Mouse (Mus musculus) midbrain, embryonic 11.5 days (tissue): ENCODE results near the gene Slc25a25. TPM values are rescaled to one million over a fixed set of nuclear protein-coding genes. Genes with fewer than 3 reads are reported as not detected.

ENCODE experiments used
- ATAC-seq: fragments of 200-750 bp; cut with Nextera tagmentation; 2 replicates; pipeline ENCODE4 v1.8.0; 2017; ENCODE audit warnings: moderate TSS enrichment, moderate library complexity; ENCODE audit not compliant: low FRiP score
- DNase-seq: peaks from one replicate; pipeline ENCODE4 v3.0.0; 2015; ENCODE audit warnings: low spot score; ENCODE audit errors: missing footprints
- H3K27ac ChIP-seq: fragments of 300-500 bp; sonication (generic); 2 replicates; pipeline ENCODE4 v1.5.1; 2014; ENCODE audit warnings: low read depth, low read length
- H3K27me3 ChIP-seq: fragments of 300-500 bp; sonication (generic); 2 replicates; pipeline ENCODE4 v1.6.1; 2014; ENCODE audit warnings: mild to moderate bottlenecking, low read length, moderate library complexity, mixed read lengths; ENCODE audit not compliant: control insufficient read depth, insufficient read depth
- H3K36me3 ChIP-seq: fragments of 300-500 bp; sonication (generic); 2 replicates; pipeline ENCODE4 v1.6.1; 2014; ENCODE audit warnings: mild to moderate bottlenecking, low read length, moderate library complexity, mixed read lengths; ENCODE audit not compliant: control insufficient read depth, insufficient read depth
- H3K4me1 ChIP-seq: fragments of 300-500 bp; sonication (generic); 2 replicates; pipeline ENCODE4 v1.6.1; 2014; ENCODE audit warnings: low read length; ENCODE audit not compliant: control insufficient read depth, insufficient read depth
- H3K4me2 ChIP-seq: fragments of 300-500 bp; sonication (generic); 2 replicates; pipeline ENCODE4 v1.6.1; 2014; ENCODE audit warnings: mild to moderate bottlenecking, moderate library complexity
- H3K4me3 ChIP-seq: fragments of 300-500 bp; sonication (generic); 2 replicates; pipeline ENCODE4 v1.5.1; 2014; ENCODE audit warnings: low read depth, low read length
- H3K9ac ChIP-seq: fragments of 300-500 bp; sonication (generic); 2 replicates; pipeline ENCODE4 v1.6.1; 2014; ENCODE audit warnings: low read length
- H3K9me3 ChIP-seq: fragments of 300-500 bp; sonication (generic); 2 replicates; pipeline ENCODE4 v1.6.1; 2016; ENCODE audit warnings: low read length; ENCODE audit not compliant: control insufficient read depth
- WGBS: fragments of 180-500 bp; shearing (Covaris S2); extraction: QIAGEN DNeasy Blood & Tissue Kit; methylation state at CpG from one replicate; pipeline ENCODE4 v1.1.7; 2014; 5-methylcytosine and 5-hydroxymethylcytosine counted together
- polyA plus RNA-seq: library from polyadenylated mRNA; unstranded; fragments of >200 nt; fragmentation: Nextera tagmentation; extraction: Ambion mirVana; gene quantifications from 2 replicates; pipeline ENCODE4 v1.2.1, GENCODE M21; 2014

The Slc25a25 gene
- polyA plus RNA-seq, 1 experiment from 2014 or later = 20.4 TPM

GRCm38 (mm10) chr2:32471001-32471680, 19.9 kb upstream of the Slc25a25 start:
- no peaks in the 10 kb centered on the region for H3K4me1 ChIP-seq
- no peak overlapping the region for H3K4me3 ChIP-seq
- WGBS = 86% methylated on average over 6 of the region's 6 CpGs
- H3K27me3 ChIP-seq = no peaks in the 10 kb centered on the region
- no peaks in the 10 kb centered on the region for H3K9me3 ChIP-seq
- H3K4me2 ChIP-seq = no peak overlapping the region
- H3K36me3 ChIP-seq = no peaks in the 10 kb centered on the region
- H3K27ac ChIP-seq = no peak overlapping the region
- DNase-seq = peak; percentile 65
- no peak overlapping the region for H3K9ac ChIP-seq
- ATAC-seq = no peak

GRCm38 (mm10) chr2:32464212-32464891, 13.1 kb upstream of the Slc25a25 start:
- no peak overlapping the region for H3K27ac ChIP-seq
- no peak overlapping the region for H3K9ac ChIP-seq
- DNase-seq = no peak
- no peak overlapping the region for H3K4me3 ChIP-seq
- no peak for ATAC-seq
- no peaks in the 10 kb centered on the region for H3K27me3 ChIP-seq
- no peaks in the 10 kb centered on the region for H3K36me3 ChIP-seq
- WGBS = 87% methylated on average over 6 of the region's 6 CpGs
- no peaks in the 10 kb centered on the region for H3K9me3 ChIP-seq
- no peaks in the 10 kb centered on the region for H3K4me1 ChIP-seq
- H3K4me2 ChIP-seq = no peak overlapping the region

GRCm38 (mm10) chr2:32463773-32464172, 12.5 kb upstream of the Slc25a25 start:
- H3K27me3 ChIP-seq = no peaks in the 10 kb centered on the region
- H3K27ac ChIP-seq = no peak overlapping the region
- no peak overlapping the region for H3K4me3 ChIP-seq
- ATAC-seq (no peak), DNase-seq (no peak)
- no peaks in the 10 kb centered on the region for H3K36me3 ChIP-seq
- WGBS = 74% methylated on average over 2 of the region's 2 CpGs
- H3K4me2 ChIP-seq = no peak overlapping the region
- H3K4me1 ChIP-seq = no peaks in the 10 kb centered on the region
- H3K9me3 ChIP-seq = no peaks in the 10 kb centered on the region
- no peak overlapping the region for H3K9ac ChIP-seq

GRCm38 (mm10) chr2:32459657-32460056, 8.4 kb upstream of the Slc25a25 start:
- Histone ChIP-seq H3K4me2 (no peak overlapping the region), H3K4me3 (no peak overlapping the region), H3K4me1 (no peaks in the 10 kb centered on the region), H3K9ac (no peak overlapping the region), H3K9me3 (no peaks in the 10 kb centered on the region), H3K36me3 (no peaks in the 10 kb centered on the region), H3K27me3 (no peaks in the 10 kb centered on the region), H3K27ac (no peak overlapping the region)
- WGBS = 97% methylated on average over 2 of the region's 2 CpGs
- ATAC-seq (no peak), DNase-seq (no peak)

- Histone ChIP-seq H3K4me2 (no peak overlapping the region), H3K9me3 (no peaks in the 10 kb centered on the region), H3K27ac (no peak overlapping the region), H3K4me1 (no peaks in the 10 kb centered on the region), H3K4me3 (no peak overlapping the region), H3K9ac (no peak overlapping the region), H3K27me3 (no peaks in the 10 kb centered on the region), H3K36me3 (no peaks in the 10 kb centered on the region)
- ATAC-seq = no peak
- no peak for DNase-seq
- WGBS = 89% methylated on average over 2 of the region's 2 CpGs
These were observed 7.1 kb upstream of the Slc25a25 start for GRCm38 (mm10) chr2:32458300-32458699.

GRCm38 (mm10) chr2:32455101-32455500, 3.9 kb upstream of the Slc25a25 start:
- Histone ChIP-seq H3K4me2 (no peak overlapping the region), H3K9ac (no peak overlapping the region), H3K27ac (no peak overlapping the region), H3K27me3 (no peaks in the 10 kb centered on the region), H3K4me1 (peaks cover 13% of the 10 kb centered on the region), H3K9me3 (no peaks in the 10 kb centered on the region), H3K36me3 (no peaks in the 10 kb centered on the region), H3K4me3 (no peak overlapping the region)
- ATAC-seq (no peak), DNase-seq (no peak)
- WGBS = 91% methylated on average over 8 of the region's 8 CpGs

- Histone ChIP-seq H3K36me3 (no peaks in the 10 kb centered on the region), H3K27ac (no peak overlapping the region), H3K27me3 (no peaks in the 10 kb centered on the region), H3K9me3 (no peaks in the 10 kb centered on the region), H3K4me2 (no peak overlapping the region), H3K4me1 (peaks cover 13% of the 10 kb centered on the region), H3K4me3 (no peak overlapping the region), H3K9ac (no peak overlapping the region)
- 90% methylated on average over 10 of the region's 10 CpGs for WGBS
- ATAC-seq = no peak
- no peak for DNase-seq
These were observed 3.4 kb upstream of the Slc25a25 start for GRCm38 (mm10) chr2:32454633-32455032.

GRCm38 (mm10) chr2:32453641-32454303, 2.5 kb upstream of the Slc25a25 start:
- Histone ChIP-seq H3K9me3 (no peaks in the 10 kb centered on the region), H3K9ac (no peak overlapping the region), H3K27ac (no peak overlapping the region), H3K27me3 (no peaks in the 10 kb centered on the region), H3K36me3 (no peaks in the 10 kb centered on the region), H3K4me2 (no peak overlapping the region), H3K4me3 (no peak overlapping the region), H3K4me1 (peaks cover 13% of the 10 kb centered on the region)
- 89% methylated on average over 5 of the region's 5 CpGs for WGBS
- DNase-seq (no peak), ATAC-seq (no peak)

GRCm38 (mm10) chr2:32452441-32452971, 1.3 kb upstream of the Slc25a25 start:
- H3K27me3 ChIP-seq = no peaks in the 10 kb centered on the region
- H3K4me2 ChIP-seq = peak overlapping the region; percentile 81
- DNase-seq = no peak
- peaks cover 13% of the 10 kb centered on the region for H3K4me1 ChIP-seq
- H3K9ac ChIP-seq = peak overlapping the region; percentile 47
- H3K27ac ChIP-seq = no peak overlapping the region
- H3K9me3 ChIP-seq = no peaks in the 10 kb centered on the region
- ATAC-seq = no peak
- WGBS = 96% methylated on average over 16 of the region's 16 CpGs
- no peaks in the 10 kb centered on the region for H3K36me3 ChIP-seq
- peak overlapping the region; percentile 77 for H3K4me3 ChIP-seq
